Mouse (Mus musculus): Measurements from ENCODE around the gene Rps3a1. TPM values are rescaled to one million over a fixed set of nuclear protein-coding genes. Genes with fewer than 3 reads are reported as not detected.
"Not testable (repeated sequence)": the region's sequence is repeated elsewhere in the genome, so short reads cannot be mapped to it uniquely, and the experiment has no call there.

Rps3a1 gene
- polyA plus RNA-seq, 2 experiments from 2014 or later: 2,716 to 4,539 TPM

DNA sequence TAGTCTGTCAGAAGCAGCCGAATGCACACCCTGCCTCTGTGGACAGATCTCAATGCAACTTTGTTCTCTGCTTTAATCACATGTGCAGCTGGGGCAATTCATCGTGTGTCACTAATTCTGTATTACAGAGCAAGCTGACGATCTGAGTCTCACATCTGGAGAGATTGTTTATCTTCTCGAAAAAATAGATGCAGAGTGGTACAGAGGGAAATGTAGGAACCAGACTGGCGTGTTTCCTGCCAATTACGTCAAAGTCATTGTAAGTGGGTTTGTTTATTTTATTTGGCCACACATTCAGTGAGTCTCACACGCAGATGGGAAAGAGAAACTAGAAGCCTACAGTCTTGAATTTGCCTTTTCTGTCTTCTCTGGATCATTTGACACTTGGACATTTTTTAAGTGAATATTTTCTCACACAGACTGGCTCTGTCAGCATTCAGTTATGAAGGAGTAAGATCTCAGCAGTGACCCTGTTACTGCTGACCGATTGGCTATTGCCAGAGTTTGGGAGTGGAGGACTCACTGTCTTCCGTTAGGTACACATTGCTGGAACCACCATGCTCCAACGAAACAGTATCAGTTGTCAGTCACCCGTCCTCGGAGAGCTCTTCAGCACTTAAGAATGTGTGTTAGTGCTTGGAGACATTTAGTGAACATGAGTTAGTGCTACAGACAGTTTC lies 27.7 kb downstream of the Rps3a1 start:
- no peak for ATAC-seq

- ATAC-seq: no peak
Observed at GRCm38 (mm10) chr3:86112766-86113165, 29.7 kb downstream of the Rps3a1 start.

DNA sequence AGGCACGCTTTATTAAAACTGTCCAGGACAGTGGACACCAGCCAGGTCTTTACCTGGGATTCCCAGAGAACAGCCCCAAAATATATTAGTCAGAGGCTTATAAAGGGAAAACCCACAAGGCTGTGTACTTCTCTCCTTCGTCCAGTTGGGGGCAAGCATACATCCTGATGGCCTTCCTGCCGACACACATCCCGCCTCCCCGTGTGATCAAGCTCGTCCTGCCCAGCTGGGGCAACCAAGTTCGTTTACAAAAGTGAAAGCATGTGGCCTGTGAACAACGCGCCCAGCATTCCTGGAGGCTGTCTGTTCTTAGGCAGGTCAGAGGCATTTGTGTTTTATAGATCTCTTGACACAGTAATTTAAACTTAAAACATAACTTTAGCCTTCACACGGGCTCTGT lies 32.4 kb downstream of the Rps3a1 start:
- ATAC-seq: peak; percentile 72

DNA sequence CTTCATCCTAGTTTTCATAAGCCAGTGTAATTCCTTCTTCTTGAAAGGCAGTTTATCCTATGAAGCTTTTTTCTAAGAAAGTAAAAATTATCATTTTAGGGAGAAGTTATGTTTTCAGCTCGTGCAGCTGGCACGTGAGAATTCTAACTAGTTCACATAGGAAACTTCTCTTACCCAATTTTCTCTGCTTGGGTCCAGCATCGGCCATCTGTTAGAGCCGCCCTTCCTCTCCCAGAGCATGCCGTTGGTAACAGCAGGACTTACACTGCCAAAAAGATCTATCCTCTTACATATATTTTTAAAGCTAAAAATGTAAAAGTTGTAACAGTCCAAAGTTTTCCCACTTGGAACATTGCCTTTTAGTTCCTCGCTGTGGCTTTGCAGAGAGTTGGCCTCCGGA lies 33.4 kb downstream of the Rps3a1 start:
- no peak for ATAC-seq

- no peak for ATAC-seq
Observed at GRCm38 (mm10) chr3:86108576-86108975, 33.9 kb downstream of the Rps3a1 start.

DNA sequence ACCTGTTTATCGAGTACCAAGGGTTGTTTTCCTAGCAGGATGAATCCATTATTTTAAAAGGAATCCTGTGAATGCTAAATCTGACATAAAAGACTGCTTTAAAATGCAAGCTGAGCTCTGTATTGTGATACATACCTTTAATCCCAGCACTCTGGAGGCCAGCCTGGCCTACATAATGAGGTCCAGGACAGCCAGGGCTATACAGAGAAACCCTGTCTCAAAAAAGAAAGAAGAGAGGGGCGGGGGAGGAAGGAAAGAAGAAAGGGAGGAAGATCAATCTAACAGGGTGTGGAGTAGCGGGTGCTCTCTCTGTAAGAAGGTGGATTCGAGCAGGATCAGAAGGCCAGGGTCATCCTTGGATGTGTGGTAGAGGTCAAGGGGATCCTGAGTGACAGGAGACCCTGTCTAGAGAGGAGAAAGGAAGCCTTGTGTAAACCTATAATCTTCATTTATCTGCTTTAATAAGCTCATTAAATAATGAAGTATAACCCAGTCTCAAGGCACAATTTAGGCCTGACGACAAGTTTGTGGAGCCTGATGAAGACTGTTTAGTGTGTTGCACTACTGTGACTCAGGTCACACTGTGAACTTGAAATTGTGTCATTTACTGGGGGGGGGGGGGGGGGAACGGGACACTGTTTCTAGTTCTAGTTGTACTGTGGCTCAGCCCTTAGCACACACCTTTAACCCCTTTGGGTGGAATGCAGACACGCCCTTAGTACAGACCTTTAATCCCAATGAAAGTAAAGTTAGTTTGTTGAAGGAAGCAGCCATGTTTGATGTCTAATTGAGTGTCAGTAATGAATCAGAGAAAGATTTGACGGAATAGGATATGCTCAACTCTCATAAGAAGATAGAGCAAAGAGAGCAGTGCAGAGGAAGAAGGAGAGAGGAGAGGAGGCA lies 34.6 kb downstream of the Rps3a1 start:
- no peak for ATAC-seq

GRCm38 (mm10) chr3:86106086-86106632 lies 36.3 kb downstream of the Rps3a1 start:
- ATAC-seq: no peak

DNA sequence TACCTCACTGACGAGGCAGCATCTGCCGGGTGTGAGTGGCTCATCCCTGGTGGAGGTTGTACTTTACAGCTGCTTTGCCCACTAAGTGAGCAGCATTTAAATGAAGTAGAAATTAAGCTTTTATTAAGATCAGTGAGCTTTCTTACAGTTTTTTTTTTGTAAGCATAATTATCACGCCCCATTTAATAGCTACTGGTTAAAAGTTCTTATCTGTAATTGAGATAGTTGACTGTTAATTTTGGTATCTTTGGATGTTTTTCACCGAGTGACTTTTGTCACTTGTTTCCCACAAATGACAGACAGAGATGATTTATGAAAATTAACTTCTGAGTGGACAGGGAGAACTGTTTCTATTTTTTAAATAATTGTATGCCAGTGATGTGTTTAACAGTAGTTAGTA lies 37.6 kb downstream of the Rps3a1 start:
- ATAC-seq: no peak

GRCm38 (mm10) chr3:86104433-86104832 lies 38.1 kb downstream of the Rps3a1 start:
- not testable (repeated sequence) for ATAC-seq

GRCm38 (mm10) chr3:86103449-86104291 lies 38.8 kb downstream of the Rps3a1 start:
- ATAC-seq: peak; percentile 68

- no peak for ATAC-seq
Observed at GRCm38 (mm10) chr3:86101956-86102355, 40.5 kb downstream of the Rps3a1 start.

GRCm38 (mm10) chr3:86093907-86094306 lies 48.6 kb downstream of the Rps3a1 start:
- ATAC-seq: no peak

DNA sequence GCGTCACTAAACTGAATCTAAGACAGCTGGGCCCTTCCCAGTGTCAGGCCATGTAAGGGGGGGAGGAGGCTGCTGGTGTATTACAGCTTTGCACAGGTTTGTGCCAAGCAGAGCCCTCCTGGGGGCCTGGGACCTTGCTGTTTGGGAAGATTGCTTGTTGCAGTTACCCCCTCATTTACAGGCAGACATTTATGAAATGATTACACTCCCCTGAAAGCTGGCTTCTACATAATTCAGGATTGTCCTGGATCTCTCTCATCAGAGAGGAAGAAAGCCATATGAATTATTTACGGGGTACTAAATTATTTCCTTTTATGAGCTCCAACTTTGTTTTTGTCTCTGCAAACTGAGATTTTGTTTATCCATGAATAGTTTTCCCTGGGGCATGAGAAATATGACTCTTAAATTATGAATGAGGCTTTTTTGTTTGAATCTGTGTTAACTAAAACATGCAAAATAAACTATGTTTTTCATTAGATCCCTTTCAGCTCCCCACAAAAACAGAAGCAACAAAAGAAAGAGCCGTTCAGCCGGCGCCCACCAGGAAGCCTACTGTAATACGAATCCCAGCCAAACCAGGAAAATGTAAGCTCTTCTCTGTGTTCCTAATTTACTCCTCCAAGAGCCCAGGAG lies 49.2 kb downstream of the Rps3a1 start:
- no peak for ATAC-seq

Other genes starting within 250 kb of the Rps3a1 start
- gene Sh3d19, start 171.6 kb downstream of the Rps3a1 start, polyA plus RNA-seq (2017; shearing (Covaris generic)): 1 to 10 TPM; 1.5 to 2.8 TPM
- not detected for gene Prss48, start 140.2 kb downstream of the Rps3a1 start, polyA plus RNA-seq (2017; shearing (Covaris generic))
- 10 to 100 TPM; 13.8 to 14.4 TPM for gene Lrba, start 82.0 kb upstream of the Rps3a1 start, polyA plus RNA-seq (2017; shearing (Covaris generic))

Measured in activated CD4-positive, CD25-positive, alpha-beta regulatory T cell, adult 4 months (primary cell).